Mouse (Mus musculus): ENCODE measurements at regions not wholly inside any gene's neighbourhood (a gene's known extent, or its start where the extent isn't known, plus 50 kb on each side); places are given as distances from the start of the nearest gene placed in this dataset.
A peak's percentile ranks its signal among the peaks of the same experiment; 100 is the strongest.

DNA sequence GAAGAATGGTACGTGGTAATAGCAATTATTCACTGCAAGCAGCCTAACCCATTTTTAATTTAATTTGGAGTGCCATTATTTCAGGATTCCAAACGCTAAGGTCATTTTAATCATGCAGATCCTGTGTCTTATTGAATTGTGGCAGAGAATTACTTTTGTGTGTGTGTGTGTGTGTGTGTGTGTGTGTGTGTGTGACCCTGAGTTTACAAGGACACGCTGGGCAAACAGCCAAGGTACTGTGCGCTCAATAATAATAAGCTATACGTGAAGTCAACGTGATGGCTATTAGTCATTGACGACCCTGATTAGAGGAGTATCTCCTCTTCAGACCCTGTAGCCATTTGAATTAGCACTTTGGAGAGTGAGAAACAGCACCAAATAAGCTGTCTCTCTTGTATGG lies 144.1 kb downstream of the Klf7 start:
- DNase-seq (ENCODE audit: low spot score in 2 of 2): no peak

DNA sequence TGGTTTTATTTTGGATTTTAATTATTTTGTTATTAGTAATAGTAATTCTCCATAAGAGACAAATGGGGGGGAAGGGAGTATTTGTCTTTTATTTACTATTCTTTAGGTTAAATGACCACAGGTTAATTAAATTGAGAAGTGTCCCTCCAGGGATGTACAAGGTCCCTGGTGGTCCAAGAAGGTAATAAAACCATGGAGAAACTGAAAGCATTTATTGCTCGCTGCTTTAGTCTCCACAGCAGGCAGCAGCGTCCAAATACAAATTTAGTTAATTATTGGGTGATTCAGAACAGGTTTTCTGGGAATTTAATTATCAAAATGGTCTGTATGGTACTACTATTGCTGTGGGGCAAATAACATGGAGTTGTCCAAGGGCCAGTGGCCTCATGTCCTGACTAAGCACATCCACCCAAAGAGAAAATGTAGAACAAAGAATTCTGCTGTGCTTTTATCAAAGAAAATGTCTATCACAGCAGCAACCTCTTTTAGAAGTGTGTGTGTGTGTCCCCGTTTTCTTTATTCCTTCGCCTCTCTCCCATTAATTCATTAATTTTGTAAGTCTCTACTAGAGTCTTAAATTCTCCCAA lies 144.7 kb downstream of the Klf7 start:
- DNase-seq (ENCODE audit: low spot score in 2 of 2): no peak

DNA sequence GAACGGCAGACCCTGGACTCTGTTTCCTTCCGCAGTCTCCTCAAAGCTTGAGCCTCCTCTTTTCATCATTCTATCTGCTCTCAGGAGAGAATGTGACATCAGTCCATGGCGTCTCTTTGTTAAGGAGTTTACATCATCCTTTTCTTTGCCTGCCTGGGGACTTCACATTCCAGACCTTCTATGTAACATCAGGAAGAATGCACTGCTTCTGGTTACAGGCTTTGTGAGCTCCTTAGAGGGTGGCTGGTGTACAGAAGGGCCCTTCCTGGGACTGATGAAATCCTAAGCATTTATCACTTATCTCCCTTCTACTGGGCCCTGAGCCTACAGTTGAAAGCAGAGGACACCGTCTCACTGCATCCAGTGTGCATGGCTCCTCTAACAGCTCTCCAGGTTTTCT lies 145.2 kb downstream of the Klf7 start:
- DNase-seq (ENCODE audit: low spot score in 2 of 2): no peak

DNA sequence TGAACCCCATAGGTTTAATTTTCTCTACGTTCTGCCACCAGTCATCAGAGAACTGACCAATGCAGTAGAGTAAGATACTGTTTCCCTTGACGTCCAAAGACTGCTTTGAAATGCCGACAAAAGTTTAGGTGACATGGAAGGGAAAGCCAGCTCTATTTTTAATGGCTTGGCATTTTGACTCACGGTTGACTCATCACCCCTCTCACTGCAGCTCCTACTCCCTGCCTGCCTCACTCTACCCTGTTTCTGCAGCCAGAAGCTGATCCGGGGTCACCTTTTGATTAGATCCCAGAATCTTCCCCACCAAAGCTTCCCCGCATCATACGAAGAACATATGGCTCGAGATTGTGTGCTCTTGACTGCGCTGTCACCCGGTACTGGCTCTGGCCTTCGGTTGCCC lies 154.2 kb downstream of the Klf7 start:
- no peak for DNase-seq (ENCODE audit: low spot score in 2 of 2)

DNA sequence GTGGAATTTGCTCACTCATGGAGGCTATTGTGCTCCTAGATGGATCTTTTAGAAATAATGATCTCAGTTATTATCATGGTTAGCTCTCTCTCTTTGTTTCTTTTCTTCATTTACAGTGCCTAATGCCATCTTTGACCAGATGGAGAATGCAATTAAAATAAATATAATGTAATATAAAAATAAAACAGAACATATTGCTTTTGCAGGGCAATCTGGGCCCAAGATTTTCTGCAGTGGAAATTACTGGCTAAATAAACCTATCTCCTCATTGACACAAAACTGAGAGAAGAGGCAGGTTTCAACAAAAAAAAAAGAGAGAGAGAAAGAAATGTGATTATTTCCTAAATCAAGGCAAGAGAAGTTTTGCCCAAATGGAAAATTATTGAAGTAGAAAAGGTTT lies 156.6 kb downstream of the Klf7 start:
- no peak for DNase-seq (ENCODE audit: low spot score in 2 of 2)

DNA sequence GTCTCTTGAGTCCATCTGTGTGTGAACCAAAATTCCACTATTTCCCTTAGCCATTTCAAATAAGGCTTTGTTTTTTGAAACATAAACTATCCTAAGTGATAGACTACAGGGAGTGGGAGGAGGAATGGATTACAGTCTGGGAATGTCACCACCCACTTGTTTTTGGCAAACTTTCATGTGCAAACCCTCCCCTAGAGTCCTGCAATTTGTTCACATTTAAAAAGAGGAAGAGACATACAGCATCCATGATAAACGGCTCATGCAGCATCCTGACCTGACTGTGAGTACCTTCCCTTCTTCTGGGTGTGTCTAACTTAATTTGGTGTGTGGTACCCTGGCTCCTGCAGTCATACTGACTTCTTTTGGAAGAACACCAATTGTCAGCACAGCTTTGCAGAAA lies 157.6 kb downstream of the Klf7 start:
- no peak for DNase-seq (ENCODE audit: low spot score in 2 of 2)

DNA sequence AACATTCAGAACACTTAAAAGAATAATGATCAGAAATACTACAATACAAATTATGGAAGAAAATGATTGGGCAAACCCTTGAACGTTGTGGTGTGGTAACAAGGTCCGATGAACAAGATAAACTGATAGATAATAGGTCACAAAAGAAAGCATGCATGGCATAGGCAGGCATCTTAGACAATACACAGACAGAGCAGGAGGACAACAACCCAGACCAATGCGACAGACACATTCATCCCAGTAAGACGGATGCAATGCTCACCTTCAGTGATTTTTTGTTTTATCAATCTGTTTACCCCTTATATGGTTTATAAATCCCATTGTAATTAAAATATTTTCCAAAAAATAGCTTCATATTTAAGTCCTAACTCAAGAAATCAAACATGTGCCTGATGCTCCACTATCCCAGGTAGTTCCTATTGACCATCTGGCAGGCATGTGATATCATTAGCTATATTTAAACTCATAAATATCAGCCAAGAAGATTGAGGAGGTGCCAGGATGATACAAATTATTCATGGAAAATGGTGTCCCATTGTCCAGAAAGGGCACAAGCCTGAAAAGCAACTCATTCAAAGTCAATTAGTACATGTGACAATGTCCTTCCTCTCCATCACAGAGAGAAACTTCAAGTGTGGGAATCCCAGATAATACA lies 166.3 kb downstream of the Klf7 start:
- no peak for DNase-seq (ENCODE audit: low spot score in 2 of 2)

DNA sequence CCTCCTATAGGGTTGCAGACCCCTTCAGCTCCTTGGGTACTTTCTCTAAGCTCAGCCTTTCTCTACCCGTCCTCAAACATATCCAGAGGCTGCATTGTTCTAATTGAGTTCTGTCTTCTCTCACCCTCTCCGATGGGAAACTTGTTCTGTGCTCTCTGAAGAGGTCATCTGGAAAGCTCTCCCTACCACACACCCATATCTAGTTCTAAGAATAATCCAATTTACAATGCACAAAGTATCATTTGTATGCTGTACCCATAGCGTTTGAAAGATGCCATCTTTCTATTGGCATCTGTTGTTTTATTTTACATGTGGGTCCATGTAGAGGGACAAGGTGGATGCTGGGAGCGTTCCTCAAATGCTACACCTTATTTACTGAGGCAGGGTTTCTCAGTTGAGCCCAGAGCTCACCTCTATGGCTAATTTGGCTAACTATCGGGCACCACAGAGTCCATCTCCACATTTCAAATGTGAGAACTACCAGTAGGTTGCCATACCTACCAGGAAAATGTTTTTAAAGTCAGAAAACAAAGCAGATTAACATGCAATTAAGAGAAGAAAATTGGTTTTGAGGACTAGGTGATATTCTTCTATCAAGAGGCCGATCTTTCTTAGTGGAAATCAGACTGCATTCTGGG lies 167.1 kb downstream of the Klf7 start:
- no peak for DNase-seq (ENCODE audit: low spot score in 2 of 2)

DNA sequence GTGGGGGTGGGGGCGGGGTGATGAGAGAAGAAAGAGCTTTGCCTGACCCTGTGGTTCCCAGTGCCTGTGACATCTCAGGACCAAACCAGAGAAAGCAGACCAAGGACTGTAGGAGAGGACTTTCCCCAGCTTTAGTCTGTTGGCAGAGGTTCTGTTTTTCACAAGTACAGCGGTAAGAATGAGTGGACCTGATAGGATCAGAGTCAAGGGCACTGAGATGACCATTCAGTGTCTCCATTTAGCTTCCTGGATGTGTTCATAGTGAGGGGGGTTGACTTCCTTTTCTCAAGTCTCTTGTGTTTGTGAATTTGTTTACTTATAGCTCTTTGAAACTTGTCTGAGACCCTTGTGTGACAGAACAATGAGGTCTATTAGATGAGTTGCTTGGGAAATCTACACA lies 167.9 kb downstream of the Klf7 start:
- DNase-seq (ENCODE audit: low spot score in 2 of 2): no peak

DNA sequence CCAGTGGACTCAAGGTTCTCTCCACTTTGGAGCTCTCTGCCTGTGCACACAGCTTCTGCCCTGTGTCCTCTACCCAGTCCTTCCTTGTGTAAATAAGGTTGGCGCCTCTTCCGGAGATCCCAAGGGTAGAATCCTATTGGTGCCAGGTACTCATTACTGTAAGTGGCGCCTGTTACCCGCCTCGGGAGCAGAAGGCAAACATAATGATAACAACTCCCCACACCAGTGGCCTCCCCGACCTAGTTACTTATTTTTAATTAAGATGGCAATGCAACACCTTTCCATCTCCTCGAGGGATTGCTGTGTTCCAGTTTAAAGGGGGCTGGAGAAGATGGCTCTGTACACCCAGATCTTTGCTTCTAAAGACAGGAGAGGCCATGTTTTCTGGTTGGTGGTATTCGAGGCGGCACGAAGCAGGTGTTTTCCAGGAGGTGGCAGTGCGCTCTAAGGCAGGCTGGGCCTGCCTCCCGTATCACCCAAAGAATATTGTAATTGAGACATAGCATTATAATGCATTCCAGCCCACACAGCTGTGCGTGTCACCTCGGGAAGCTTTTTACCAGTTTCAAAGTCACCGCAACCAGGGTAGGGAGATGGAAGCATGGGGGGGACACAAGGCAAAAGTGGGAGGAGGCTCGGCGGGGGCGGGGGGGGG lies 168.7 kb downstream of the Klf7 start:
- peak; percentile 20 to 47 for DNase-seq (ENCODE audit: low spot score in 2 of 2)

DNA sequence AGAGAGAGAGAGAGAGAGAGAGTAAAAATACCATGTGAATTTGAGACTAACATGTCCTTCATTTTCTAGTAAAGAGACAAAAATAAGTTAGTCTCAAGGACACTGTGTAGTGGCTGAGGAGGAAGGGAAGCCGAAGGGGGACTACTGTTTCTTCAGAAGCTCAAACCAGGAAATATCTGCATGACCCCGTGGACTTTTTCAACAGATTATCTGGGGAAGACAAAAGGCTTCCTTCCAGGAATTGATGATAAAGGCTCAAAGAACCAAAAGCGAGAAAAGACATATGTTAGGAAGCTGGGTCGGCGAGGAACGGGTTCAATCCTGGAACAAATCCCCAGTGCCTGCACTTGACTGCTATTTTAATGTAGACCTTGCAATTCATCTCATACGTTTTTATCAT lies 170.4 kb downstream of the Klf7 start:
- DNase-seq (ENCODE audit: low spot score in 2 of 2): no peak

DNA sequence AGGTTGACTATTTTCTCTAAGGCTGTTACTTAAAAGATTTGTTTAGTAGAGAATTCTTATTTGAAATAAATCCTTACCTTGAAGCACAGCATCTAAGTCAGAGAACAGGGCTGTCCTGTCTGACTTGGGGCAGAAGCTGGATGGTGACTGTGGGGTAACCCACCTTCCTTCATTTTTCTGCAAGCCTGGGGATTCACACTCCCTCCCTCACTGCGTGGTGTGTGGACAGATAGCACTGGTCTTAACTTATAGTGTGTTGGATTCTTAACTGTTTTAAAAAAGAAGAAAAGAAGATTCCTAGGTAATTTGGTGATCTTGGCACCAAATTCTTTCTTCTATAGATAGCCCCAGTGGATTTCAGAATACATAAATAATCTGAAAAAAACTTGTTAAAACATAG lies 174.8 kb downstream of the Klf7 start:
- no peak for DNase-seq (ENCODE audit: low spot score in 2 of 2)

DNA sequence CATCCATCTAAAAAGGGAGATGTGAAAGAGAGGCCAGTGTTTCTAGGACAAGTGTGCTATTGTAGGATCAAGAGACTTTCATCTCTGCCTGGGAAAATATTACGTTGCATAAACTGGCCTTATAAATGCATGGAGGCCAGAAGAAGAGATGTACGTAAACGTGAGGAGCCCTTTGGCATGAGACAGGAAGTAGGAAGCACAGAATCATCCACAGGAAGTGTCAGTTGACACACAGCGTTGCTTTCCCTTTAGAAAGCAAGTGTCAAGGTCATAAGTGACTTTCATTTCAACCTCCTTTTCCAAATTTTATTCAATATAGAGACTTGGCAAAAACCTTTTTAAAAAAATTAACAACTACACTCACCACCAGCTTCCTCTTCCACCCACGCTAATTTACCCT lies 175.2 kb downstream of the Klf7 start:
- no peak for DNase-seq (ENCODE audit: low spot score in 2 of 2)

DNA sequence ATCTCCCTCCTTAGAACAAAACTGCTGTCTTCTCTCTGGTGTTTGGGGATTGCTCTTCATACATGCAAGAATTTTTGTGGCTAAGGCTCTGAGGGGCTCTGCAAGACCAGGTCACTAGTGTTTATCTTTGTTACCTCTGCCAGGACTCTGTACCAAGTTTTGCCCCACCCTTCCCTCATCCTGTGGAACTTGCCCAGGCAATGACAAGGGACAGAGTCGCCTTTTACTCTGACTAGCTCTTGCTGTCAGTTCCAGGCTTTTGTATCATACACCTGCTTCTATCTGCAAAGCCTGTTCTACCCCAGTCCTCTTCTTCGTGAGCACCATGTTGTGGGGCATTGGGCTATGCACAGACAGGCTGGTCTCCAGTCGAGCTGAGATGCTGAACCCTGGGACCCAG lies 175.7 kb upstream of the 4933402D24Rik start:
- DNase-seq (ENCODE audit: low spot score in 2 of 2): no peak

DNA sequence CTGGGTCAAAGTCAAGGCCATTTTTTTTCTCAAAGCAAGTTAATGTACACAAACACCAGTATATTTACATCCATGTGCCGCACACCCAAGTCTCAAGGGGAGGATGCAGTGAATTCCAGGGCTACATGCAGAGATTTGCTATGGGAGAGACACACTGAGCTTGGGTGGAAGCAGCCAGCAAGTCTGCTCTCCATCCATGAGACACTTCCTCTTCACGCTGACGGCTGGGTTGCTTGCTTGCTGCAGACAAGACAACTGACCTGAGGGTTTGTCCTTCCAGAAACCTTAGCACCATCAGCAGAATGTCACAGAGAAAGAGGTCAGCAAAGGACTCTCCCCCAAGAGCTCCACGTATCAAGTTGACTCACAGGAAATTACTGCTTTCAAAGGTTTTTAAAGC lies 169.3 kb upstream of the 4933402D24Rik start:
- no peak for DNase-seq (ENCODE audit: low spot score in 2 of 2)

DNA sequence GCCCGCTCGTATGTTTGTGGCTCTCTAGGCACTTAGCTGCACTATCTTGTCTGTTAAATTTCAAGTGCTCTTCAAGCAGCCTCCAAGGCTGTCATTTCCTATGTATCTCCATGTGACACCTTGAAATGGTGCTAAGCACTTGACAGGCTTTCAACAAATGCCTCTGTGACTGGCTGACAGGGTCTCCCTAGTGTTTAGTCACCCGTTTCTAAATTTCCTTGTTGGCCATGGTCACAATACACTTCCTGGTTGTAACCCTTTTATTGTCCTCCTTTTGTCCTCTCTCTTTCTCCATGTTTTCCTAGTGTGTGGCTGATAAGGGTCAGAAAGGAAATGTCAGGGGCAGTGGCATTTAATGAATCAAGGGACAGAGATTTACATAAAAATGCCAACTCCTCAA lies 168.4 kb upstream of the 4933402D24Rik start:
- DNase-seq (ENCODE audit: low spot score in 2 of 2): no peak

DNA sequence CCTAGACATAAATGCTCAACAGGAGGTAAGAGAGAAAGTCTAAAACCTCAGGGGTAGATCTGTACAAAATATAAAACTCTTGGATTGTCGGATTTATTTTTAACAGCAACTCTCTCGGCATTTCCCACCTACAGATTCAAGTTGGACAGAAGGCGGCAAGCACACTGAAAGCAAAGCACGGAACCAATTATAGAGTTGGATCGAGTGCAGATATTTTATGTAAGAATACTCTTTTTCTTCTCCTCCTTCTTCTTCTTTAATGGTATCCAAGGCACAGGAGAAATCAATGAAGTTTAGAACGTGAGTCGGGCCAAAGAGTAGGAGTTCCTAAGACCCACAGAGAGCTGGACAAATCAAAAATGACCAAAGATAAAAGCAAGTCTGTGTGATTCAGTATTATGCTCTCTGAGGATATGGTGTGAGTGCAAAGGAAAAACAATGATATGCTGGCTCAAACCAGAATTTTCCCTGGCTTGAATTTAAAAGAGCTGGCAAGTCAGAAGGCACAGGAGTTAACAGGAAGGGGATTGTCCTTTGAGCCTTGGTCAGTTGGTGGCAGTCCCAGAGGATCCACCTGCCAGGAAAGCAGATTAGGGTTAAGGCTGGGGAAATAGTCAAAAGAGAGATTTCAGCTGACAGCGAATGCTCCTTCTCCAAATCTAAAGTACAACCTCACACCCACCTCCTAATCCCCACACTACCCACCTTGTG lies 165.7 kb upstream of the 4933402D24Rik start:
- no peak for DNase-seq (ENCODE audit: low spot score in 2 of 2)

DNA sequence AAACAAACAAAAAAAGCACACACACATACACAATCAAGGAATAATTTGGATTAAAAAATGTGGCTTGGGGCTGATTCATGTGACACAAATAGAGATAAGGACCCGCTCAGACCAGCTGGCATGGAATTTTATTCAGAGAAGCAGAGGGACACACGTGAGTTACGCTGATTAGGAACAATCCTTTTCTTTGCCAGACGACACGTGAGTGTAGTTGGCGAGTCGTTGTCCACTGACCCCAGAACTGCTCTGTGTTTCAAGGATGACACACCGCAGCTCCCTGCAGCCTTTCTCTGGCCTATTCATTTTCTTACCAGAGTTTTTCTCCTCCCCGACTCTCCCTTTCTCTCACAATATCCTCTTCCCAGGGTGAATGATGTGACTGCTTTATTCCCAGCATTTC lies 163.4 kb upstream of the 4933402D24Rik start:
- DNase-seq (ENCODE audit: low spot score in 2 of 2): no peak

DNA sequence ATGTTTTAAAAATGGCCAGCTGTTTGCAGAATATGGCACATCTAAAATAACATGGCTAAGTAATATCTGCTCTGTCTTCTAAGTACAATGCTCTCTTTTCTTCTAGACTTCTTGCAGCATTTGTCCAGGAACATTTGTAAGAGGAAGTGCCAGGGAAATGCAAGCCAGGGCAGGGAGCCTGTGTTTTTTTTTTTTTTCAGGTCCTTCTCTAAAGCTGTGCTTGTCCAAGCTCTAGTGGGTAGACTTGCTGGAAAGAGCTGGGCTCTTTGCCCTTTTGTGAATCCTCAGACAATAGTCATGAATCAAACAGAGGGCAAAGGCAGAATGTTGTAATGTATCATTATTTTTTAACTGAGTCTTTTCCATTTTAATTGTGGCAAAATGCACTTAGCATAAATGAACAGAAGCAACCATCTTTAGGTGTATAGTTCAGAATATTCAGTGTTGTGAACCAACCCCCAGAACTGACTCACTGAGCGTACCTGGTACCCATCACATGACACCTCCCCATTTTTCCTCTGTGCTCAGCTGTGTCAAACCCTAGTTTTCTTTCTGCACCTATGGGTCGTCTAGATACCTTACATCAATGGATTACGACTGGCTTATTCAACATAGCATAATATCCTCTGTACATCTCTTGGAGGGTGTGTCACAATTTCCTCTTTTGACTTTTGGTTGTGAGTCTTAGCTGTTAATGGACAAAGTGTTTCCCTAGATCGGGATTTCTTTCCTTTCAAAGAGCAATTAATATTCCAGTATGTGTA lies 160.5 kb upstream of the 4933402D24Rik start:
- no peak for DNase-seq (ENCODE audit: low spot score in 2 of 2)

DNA sequence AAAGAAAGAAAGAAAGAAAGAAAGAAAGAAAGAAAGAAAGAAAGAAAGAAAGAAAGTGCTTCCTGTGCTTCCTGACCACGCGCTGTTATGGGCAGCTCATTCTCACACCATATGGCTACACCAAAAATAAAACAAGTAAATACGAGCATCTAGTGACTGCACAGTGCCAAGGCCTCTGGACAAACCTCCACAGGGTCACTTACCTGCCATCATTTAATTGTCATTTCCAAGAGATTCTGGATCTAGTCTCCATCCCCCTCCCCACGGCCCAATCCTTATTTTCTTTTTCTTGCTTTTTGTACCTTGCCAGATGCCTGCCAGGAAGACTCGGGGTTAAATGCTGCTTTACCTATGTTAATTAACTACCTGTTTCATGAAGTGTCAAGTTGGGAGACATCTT lies 159.8 kb upstream of the 4933402D24Rik start:
- DNase-seq (ENCODE audit: low spot score in 2 of 2): no peak

DNA sequence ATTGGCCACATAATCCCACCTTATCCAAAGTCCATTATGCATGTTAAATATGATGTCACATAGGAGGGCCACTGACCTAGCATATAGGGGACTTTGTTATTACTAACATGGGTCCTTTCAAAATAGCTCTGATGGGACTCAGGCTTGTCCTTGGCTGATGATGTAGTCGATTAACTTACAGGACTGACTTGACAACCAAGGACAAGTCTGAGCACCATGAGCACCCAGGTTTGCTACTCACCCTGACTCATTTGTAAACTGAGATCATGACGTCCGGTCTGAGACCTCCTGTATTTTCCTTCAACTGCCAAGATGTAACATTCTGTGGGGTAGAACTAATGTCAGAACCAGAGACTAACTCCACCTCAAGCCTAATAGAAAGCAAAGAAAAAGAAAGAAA lies 159.3 kb upstream of the 4933402D24Rik start:
- DNase-seq (ENCODE audit: low spot score in 2 of 2): no peak

All from natural killer cell, adult 2 months (primary cell).